Mouse (Mus musculus): ENCODE data around the gene Olfr250.
"Not testable (repeated sequence)": the region's sequence is repeated elsewhere in the genome, so short reads cannot be mapped to it uniquely, and the experiment has no call there.

Olfr250 gene

GRCm38 (mm10) chr9:38366596-38366995 lies at the start of gene Olfr250:
Gene Olfr250, plus strand, starts transcription at chr9:38366896.
- no peak for DNase-seq

- no peak for DNase-seq
These were observed 37.9 kb upstream of the Olfr250 start, which contains the start of gene Olfr25 for GRCm38 (mm10) chr9:38328760-38329159. Gene Olfr25, plus strand, starts transcription at chr9:38329060.

- DNase-seq, result no peak
These were observed 18.6 kb upstream of the Olfr250 start, which contains the start of gene Olfr898 for GRCm38 (mm10) chr9:38348111-38348510. Gene Olfr898, plus strand, starts transcription at chr9:38348411.

GRCm38 (mm10) chr9:38376786-38377185 lies 10.1 kb downstream of the Olfr250 start, which contains the start of gene Olfr251:
Gene Olfr251, plus strand, starts transcription at chr9:38377086.
- no peak for DNase-seq

- no peak for DNase-seq
These were observed 34.7 kb downstream of the Olfr250 start, which contains the start of gene Olfr147 for GRCm38 (mm10) chr9:38401398-38401797. Gene Olfr147, plus strand, starts transcription at chr9:38401698.

GRCm38 (mm10) chr9:38407502-38407901 lies 40.8 kb downstream of the Olfr250 start:
- DNase-seq, result not testable (repeated sequence)

- not testable (repeated sequence) for DNase-seq
These were observed 46.8 kb downstream of the Olfr250 start for GRCm38 (mm10) chr9:38413502-38413901.

Data from B cell, adult 2 months (primary cell).